Mouse (Mus musculus): ENCODE results near the gene Armc6. TPM values are rescaled to one million over a fixed set of nuclear protein-coding genes. Genes with fewer than 3 reads are reported as not detected.

Armc6 gene
- total and polyA plus RNA-seq, 2 experiments from 2014 or later, result 112 to 116 TPM

- TF ChIP-seq CTCF (IDR thresholded peaks at IDR 0.05), result no peak
- Histone ChIP-seq H3K36me3 (ENCODE audit: insufficient read depth, low read length) (no peaks in the 10 kb centered on the region), H3K9ac (replicated peaks; ENCODE audit: low read length, poor library complexity, severe bottlenecking) (no peak overlapping the region), H3K4me1 (ENCODE audit: insufficient read depth, low read length) (peaks cover 5% of the 10 kb centered on the region; the same call in 1 of the 2 replicates), H3K4me3 (ENCODE audit: low read depth, low read length) (no peak overlapping the region), H3K4me2 (ENCODE audit: low read depth, low read length, poor library complexity, severe bottlenecking) (no peak overlapping the region), H3K27ac (ENCODE audit: low read depth, low read length) (no peak overlapping the region), H3K9me3 (ENCODE audit: low read length) (no peaks in the 10 kb centered on the region), H3K27me3 (ENCODE audit: insufficient read depth, low read length) (no peaks in the 10 kb centered on the region)
- WGBS, result 90% methylated on average over 7 of the region's 7 CpGs
- no peak for ATAC-seq (ENCODE audit: low FRiP score)
- DNase-seq (ENCODE audit: low spot score), result no peak
These were observed 60.2 kb downstream of the Armc6 start for GRCm38 (mm10) chr8:70174079-70174478.

DNA sequence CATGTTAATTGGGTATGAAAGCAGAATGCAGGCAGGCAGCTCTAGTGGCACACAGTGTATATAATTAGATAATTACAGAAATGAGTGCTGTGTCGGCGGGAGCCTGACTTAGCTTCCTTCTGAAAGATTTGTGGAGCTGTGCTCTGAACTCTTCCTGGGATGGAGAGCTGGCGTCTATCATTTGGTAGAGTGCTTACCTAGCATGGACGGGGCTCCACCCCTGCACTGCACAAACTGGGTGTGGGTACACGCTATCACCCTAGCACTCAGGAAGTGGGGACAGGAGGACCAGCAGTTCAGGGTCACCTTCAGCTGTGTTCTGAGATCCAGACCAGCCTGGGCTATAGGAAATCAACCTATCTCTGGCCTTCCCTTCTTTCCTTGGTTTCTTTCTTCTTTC, 60.9 kb downstream of the Armc6 start:
- no peak for ATAC-seq (ENCODE audit: low FRiP score)
- 91% methylated on average over 5 of the region's 5 CpGs for WGBS

GRCm38 (mm10) chr8:70172043-70172681, 62.1 kb downstream of the Armc6 start, which contains the start of gene Tmem161a:
TSS of gene Tmem161a (plus strand) at chr8:70172356.
- Histone ChIP-seq H3K36me3 (ENCODE audit: insufficient read depth, low read length) (no peaks in the 10 kb centered on the region), H3K4me3 (ENCODE audit: low read depth, low read length) (peak within 1 kb of the TSS; percentile 56), H3K9ac (replicated peaks; ENCODE audit: low read length, poor library complexity, severe bottlenecking) (peak within 1 kb of the TSS; percentile 62), H3K4me1 (ENCODE audit: insufficient read depth, low read length) (peaks cover 6% of the 10 kb centered on the region; the same call in 1 of the 2 replicates), H3K4me2 (ENCODE audit: low read depth, low read length, poor library complexity, severe bottlenecking) (peak within 1 kb of the TSS; percentile 50), H3K9me3 (ENCODE audit: low read length) (no peaks in the 10 kb centered on the region), H3K27me3 (ENCODE audit: insufficient read depth, low read length) (no peaks in the 10 kb centered on the region), H3K27ac (ENCODE audit: low read depth, low read length) (peak within 1 kb of the TSS; percentile 39; the same call in 1 of the 2 replicates)
- 2% methylated on average over 27 of the region's 27 CpGs for WGBS
- ATAC-seq (ENCODE audit: low FRiP score), result peak; percentile 92
- peak; percentile 96 for DNase-seq (ENCODE audit: low spot score)
- no peak for TF ChIP-seq CTCF (IDR thresholded peaks at IDR 0.05)

More for the DNA sequence above, 60.9 kb downstream of the Armc6 start:
- Histone ChIP-seq H3K9ac (replicated peaks; ENCODE audit: low read length, poor library complexity, severe bottlenecking) (no peak overlapping the region; the same call in 1 of the 2 replicates), H3K4me2 (ENCODE audit: low read depth, low read length, poor library complexity, severe bottlenecking) (no peak overlapping the region; the same call in 1 of the 2 replicates), H3K4me1 (ENCODE audit: insufficient read depth, low read length) (peaks cover 5% of the 10 kb centered on the region; the same call in 1 of the 2 replicates), H3K4me3 (ENCODE audit: low read depth, low read length) (no peak overlapping the region), H3K27ac (ENCODE audit: low read depth, low read length) (no peak overlapping the region), H3K27me3 (ENCODE audit: insufficient read depth, low read length) (no peaks in the 10 kb centered on the region), H3K36me3 (ENCODE audit: insufficient read depth, low read length) (no peaks in the 10 kb centered on the region), H3K9me3 (ENCODE audit: low read length) (no peaks in the 10 kb centered on the region)
- DNase-seq (ENCODE audit: low spot score), result no peak
- TF ChIP-seq CTCF (IDR thresholded peaks at IDR 0.05), result no peak

DNA sequence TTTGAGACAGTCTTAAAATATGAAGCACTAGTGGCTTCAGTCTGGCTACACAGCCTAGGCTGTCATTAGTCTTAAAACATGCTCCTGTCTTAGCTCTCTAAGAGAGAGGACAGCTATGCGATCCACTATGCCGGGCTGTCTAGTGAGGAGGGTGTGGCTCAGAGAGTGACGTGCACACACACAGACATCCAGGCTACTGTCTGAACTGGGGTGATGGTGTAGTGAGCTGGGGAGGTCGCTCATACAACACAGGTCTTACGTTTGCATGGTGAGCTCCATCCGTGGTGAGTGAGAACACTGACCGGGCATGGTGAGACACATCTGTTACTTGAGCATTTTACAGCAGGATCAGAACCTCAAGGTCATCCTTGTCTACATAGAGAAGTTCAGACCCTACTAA, 63.0 kb downstream of the Armc6 start:
- Histone ChIP-seq H3K9me3 (ENCODE audit: low read length) (no peaks in the 10 kb centered on the region), H3K9ac (replicated peaks; ENCODE audit: low read length, poor library complexity, severe bottlenecking) (no peak overlapping the region), H3K27me3 (ENCODE audit: insufficient read depth, low read length) (no peaks in the 10 kb centered on the region), H3K4me3 (ENCODE audit: low read depth, low read length) (no peak overlapping the region), H3K4me2 (ENCODE audit: low read depth, low read length, poor library complexity, severe bottlenecking) (no peak overlapping the region), H3K4me1 (ENCODE audit: insufficient read depth, low read length) (peaks cover 9% of the 10 kb centered on the region; the same call in 1 of the 2 replicates), H3K36me3 (ENCODE audit: insufficient read depth, low read length) (no peaks in the 10 kb centered on the region), H3K27ac (ENCODE audit: low read depth, low read length) (no peak overlapping the region)
- ATAC-seq (ENCODE audit: low FRiP score), result no peak
- TF ChIP-seq CTCF (IDR thresholded peaks at IDR 0.05), result no peak
- DNase-seq (ENCODE audit: low spot score), result no peak
- WGBS, result 91% methylated on average over 7 of the region's 7 CpGs

DNA sequence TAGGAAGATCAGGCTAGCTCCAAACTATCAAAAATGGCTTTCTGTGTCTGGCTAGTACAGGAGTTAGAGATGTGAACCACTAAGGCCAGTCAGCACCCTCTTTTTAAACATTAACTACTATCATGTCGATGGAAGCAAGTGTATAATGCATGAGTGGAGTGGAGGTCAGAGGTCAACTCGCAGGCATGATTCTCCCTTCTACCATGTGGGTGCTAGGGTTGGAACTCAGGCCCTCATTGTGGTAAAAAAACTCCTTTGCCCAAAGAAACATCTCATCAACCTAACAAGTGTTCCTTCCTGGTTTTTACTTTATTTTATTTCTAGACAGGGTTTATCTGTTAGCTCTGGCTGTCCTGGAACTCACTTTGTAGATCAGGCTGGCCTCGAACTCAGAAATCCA, 63.5 kb downstream of the Armc6 start:
- ATAC-seq (ENCODE audit: low FRiP score), result no peak

More for the DNA sequence above, 63.5 kb downstream of the Armc6 start:
- Histone ChIP-seq H3K4me2 (ENCODE audit: low read depth, low read length, poor library complexity, severe bottlenecking) (no peak overlapping the region), H3K9ac (replicated peaks; ENCODE audit: low read length, poor library complexity, severe bottlenecking) (no peak overlapping the region), H3K27me3 (ENCODE audit: insufficient read depth, low read length) (peaks cover 4% of the 10 kb centered on the region; the same call in 1 of the 2 replicates), H3K4me1 (ENCODE audit: insufficient read depth, low read length) (peaks cover 9% of the 10 kb centered on the region; the same call in 1 of the 2 replicates), H3K36me3 (ENCODE audit: insufficient read depth, low read length) (no peaks in the 10 kb centered on the region), H3K4me3 (ENCODE audit: low read depth, low read length) (no peak overlapping the region), H3K27ac (ENCODE audit: low read depth, low read length) (no peak overlapping the region), H3K9me3 (ENCODE audit: low read length) (no peaks in the 10 kb centered on the region)
- no peak for DNase-seq (ENCODE audit: low spot score)
- TF ChIP-seq CTCF (IDR thresholded peaks at IDR 0.05), result no peak
- WGBS, result 78% methylated on average over 3 of the region's 3 CpGs

Other genes with a start within 250 kb of the Armc6 start
- 24.4 and 30.1 TPM in 2 replicates for gene Gatad2a, start 238.1 kb downstream of the Armc6 start, total RNA-seq (2014; rRNA removed)
- 17.2 and 19.3 TPM in 2 replicates for gene Gatad2a, start 238.1 kb downstream of the Armc6 start, polyA plus RNA-seq (2015; fragmentation: Nextera tagmentation; extraction: Ambion mirVana)
- 130 and 148 TPM in 2 replicates for gene Mau2, start 191.7 kb downstream of the Armc6 start, total RNA-seq (2014; rRNA removed)
- 54.3 and 56.6 TPM in 2 replicates for gene Mau2, start 191.7 kb downstream of the Armc6 start, polyA plus RNA-seq (2015; fragmentation: Nextera tagmentation; extraction: Ambion mirVana)
- 18.6 and 19.9 TPM in 2 replicates for gene Sugp1, start 191.7 kb downstream of the Armc6 start, total RNA-seq (2014; rRNA removed)
- gene Sugp1, start 191.7 kb downstream of the Armc6 start, polyA plus RNA-seq (2015; fragmentation: Nextera tagmentation; extraction: Ambion mirVana), result 48.7 and 48.9 TPM in 2 replicates
- 1.6 TPM in 1 of 2 replicates, not detected in the other for gene Tm6sf2, start 161.5 kb downstream of the Armc6 start, total RNA-seq (2014; rRNA removed)
- gene Tm6sf2, start 161.5 kb downstream of the Armc6 start, polyA plus RNA-seq (2015; fragmentation: Nextera tagmentation; extraction: Ambion mirVana), result 0.22 and 0.35 TPM in 2 replicates
- gene Hapln4, start 151.0 kb downstream of the Armc6 start, total RNA-seq (2014; rRNA removed), result 0.99 and 1.3 TPM in 2 replicates
- 1.6 and 1.7 TPM in 2 replicates for gene Hapln4, start 151.0 kb downstream of the Armc6 start, polyA plus RNA-seq (2015; fragmentation: Nextera tagmentation; extraction: Ambion mirVana)
- gene Ncan, start 113.6 kb downstream of the Armc6 start, total RNA-seq (2014; rRNA removed), result 440 and 447 TPM in 2 replicates
- 202 and 210 TPM in 2 replicates for gene Ncan, start 113.6 kb downstream of the Armc6 start, polyA plus RNA-seq (2015; fragmentation: Nextera tagmentation; extraction: Ambion mirVana)
- 5.4 and 7.7 TPM in 2 replicates for gene Nr2c2ap, start 103.1 kb downstream of the Armc6 start, total RNA-seq (2014; rRNA removed)
- 42.1 and 44.1 TPM in 2 replicates for gene Nr2c2ap, start 103.1 kb downstream of the Armc6 start, polyA plus RNA-seq (2015; fragmentation: Nextera tagmentation; extraction: Ambion mirVana)
- gene Rfxank, start 95.3 kb downstream of the Armc6 start, total RNA-seq (2014; rRNA removed), result 9.8 and 12.3 TPM in 2 replicates
- gene Rfxank, start 95.3 kb downstream of the Armc6 start, polyA plus RNA-seq (2015; fragmentation: Nextera tagmentation; extraction: Ambion mirVana), result 7.4 and 9.3 TPM in 2 replicates
- 91.1 and 98.3 TPM in 2 replicates for gene Borcs8, start 95.0 kb downstream of the Armc6 start, total RNA-seq (2014; rRNA removed)
- 49.8 and 58.6 TPM in 2 replicates for gene Borcs8, start 95.0 kb downstream of the Armc6 start, polyA plus RNA-seq (2015; fragmentation: Nextera tagmentation; extraction: Ambion mirVana)
- 0.55 and 1.1 TPM in 2 replicates for gene Mef2b, start 94.8 kb downstream of the Armc6 start, total RNA-seq (2014; rRNA removed)
- 1.5 TPM in 2 replicates for gene Mef2b, start 94.8 kb downstream of the Armc6 start, polyA plus RNA-seq (2015; fragmentation: Nextera tagmentation; extraction: Ambion mirVana)
- 52.4 and 64.8 TPM in 2 replicates for gene Tmem161a, start 62.1 kb downstream of the Armc6 start, total RNA-seq (2014; rRNA removed)
- 49.5 and 51.6 TPM in 2 replicates for gene Tmem161a, start 62.1 kb downstream of the Armc6 start, polyA plus RNA-seq (2015; fragmentation: Nextera tagmentation; extraction: Ambion mirVana)
- gene Slc25a42, start 22.2 kb downstream of the Armc6 start, total RNA-seq (2014; rRNA removed), result 15.1 and 18.0 TPM in 2 replicates
- 9.2 and 9.3 TPM in 2 replicates for gene Slc25a42, start 22.2 kb downstream of the Armc6 start, polyA plus RNA-seq (2015; fragmentation: Nextera tagmentation; extraction: Ambion mirVana)
- gene Sugp2, start 240 bp downstream of the Armc6 start, total RNA-seq (2014; rRNA removed), result 139 and 150 TPM in 2 replicates
- gene Sugp2, start 240 bp downstream of the Armc6 start, polyA plus RNA-seq (2015; fragmentation: Nextera tagmentation; extraction: Ambion mirVana), result 71.7 and 75.7 TPM in 2 replicates
- gene Homer3, start 48.4 kb upstream of the Armc6 start, total RNA-seq (2014; rRNA removed), result 36.4 and 49.7 TPM in 2 replicates
- gene Homer3, start 48.4 kb upstream of the Armc6 start, polyA plus RNA-seq (2015; fragmentation: Nextera tagmentation; extraction: Ambion mirVana), result 13.8 and 18.3 TPM in 2 replicates
- gene Ddx49, start 68.0 kb upstream of the Armc6 start, total RNA-seq (2014; rRNA removed), result 43.6 and 46.3 TPM in 2 replicates
- 41.2 and 47.0 TPM in 2 replicates for gene Ddx49, start 68.0 kb upstream of the Armc6 start, polyA plus RNA-seq (2015; fragmentation: Nextera tagmentation; extraction: Ambion mirVana)
- gene Cope, start 68.1 kb upstream of the Armc6 start, total RNA-seq (2014; rRNA removed), result 97.1 and 106 TPM in 2 replicates
- gene Cope, start 68.1 kb upstream of the Armc6 start, polyA plus RNA-seq (2015; fragmentation: Nextera tagmentation; extraction: Ambion mirVana), result 264 and 291 TPM in 2 replicates
- gene Cers1, start 81.3 kb upstream of the Armc6 start, total RNA-seq (2014; rRNA removed), result 65.1 and 86.5 TPM in 2 replicates
- 47.9 and 51.3 TPM in 2 replicates for gene Cers1, start 81.3 kb upstream of the Armc6 start, polyA plus RNA-seq (2015; fragmentation: Nextera tagmentation; extraction: Ambion mirVana)
- gene Gdf1, start 95.4 kb upstream of the Armc6 start, total RNA-seq (2014; rRNA removed), result not detected in 2 replicates
- gene Gdf1, start 95.4 kb upstream of the Armc6 start, polyA plus RNA-seq (2015; fragmentation: Nextera tagmentation; extraction: Ambion mirVana), result 4.8 and 5.3 TPM in 2 replicates
- gene Upf1, start 118.8 kb upstream of the Armc6 start, total RNA-seq (2014; rRNA removed), result 39.6 and 45.4 TPM in 2 replicates
- gene Upf1, start 118.8 kb upstream of the Armc6 start, polyA plus RNA-seq (2015; fragmentation: Nextera tagmentation; extraction: Ambion mirVana), result 9.1 and 9.7 TPM in 2 replicates
- 0.19 and 0.49 TPM in 2 replicates for gene Comp, start 139.1 kb upstream of the Armc6 start, total RNA-seq (2014; rRNA removed)
- gene Comp, start 139.1 kb upstream of the Armc6 start, polyA plus RNA-seq (2015; fragmentation: Nextera tagmentation; extraction: Ambion mirVana), result 0.38 and 0.77 TPM in 2 replicates
- 56.3 and 57.4 TPM in 2 replicates for gene Crtc1, start 205.1 kb upstream of the Armc6 start, total RNA-seq (2014; rRNA removed)
- 46.5 and 47.8 TPM in 2 replicates for gene Crtc1, start 205.1 kb upstream of the Armc6 start, polyA plus RNA-seq (2015; fragmentation: Nextera tagmentation; extraction: Ambion mirVana)
- 48.9 and 51.0 TPM in 2 replicates for gene Klhl26, start 242.5 kb upstream of the Armc6 start, total RNA-seq (2014; rRNA removed)
- gene Klhl26, start 242.5 kb upstream of the Armc6 start, polyA plus RNA-seq (2015; fragmentation: Nextera tagmentation; extraction: Ambion mirVana), result 39.4 TPM in 2 replicates